Mouse (Mus musculus) cerebellum, postnatal 14 days (tissue): Measurements from ENCODE around the gene Vasn.
"Not testable (repeated sequence)": the region's sequence is repeated elsewhere in the genome, so short reads cannot be mapped to it uniquely, and the experiment has no call there.

Source experiments
- DNase-seq, 2 experiments: peaks; one replicate each; pipeline ENCODE4 v3.0.0; 2021; ENCODE audit warnings: mixed read lengths in 2 of 2

Vasn gene

GRCm38 (mm10) chr16:4674091-4674490, 34.4 kb downstream of the Vasn start:
- DNase-seq: no peak

GRCm38 (mm10) chr16:4676836-4677235, 37.1 kb downstream of the Vasn start:
- no peak for DNase-seq

GRCm38 (mm10) chr16:4678080-4678479, 38.3 kb downstream of the Vasn start:
- DNase-seq: no peak

GRCm38 (mm10) chr16:4679121-4680018, 39.6 kb downstream of the Vasn start, which contains the start of gene Coro7:
Coro7 (minus strand) TSS chr16:4679777.
- peak; percentile 89 to 92 for DNase-seq

- DNase-seq: not testable (repeated sequence)
Observed at GRCm38 (mm10) chr16:4680922-4681455, 41.2 kb downstream of the Vasn start.

GRCm38 (mm10) chr16:4682628-4683179, 43.0 kb downstream of the Vasn start:
- no peak for DNase-seq

GRCm38 (mm10) chr16:4683193-4683580, 43.4 kb downstream of the Vasn start:
- DNase-seq: no peak

GRCm38 (mm10) chr16:4683581-4684456, 44.1 kb downstream of the Vasn start:
- DNase-seq: peak; percentile 99

- no peak for DNase-seq
Observed at GRCm38 (mm10) chr16:4684457-4684791, 44.7 kb downstream of the Vasn start.

GRCm38 (mm10) chr16:4689371-4689770, 49.6 kb downstream of the Vasn start:
- not testable (repeated sequence) for DNase-seq
